Mouse (Mus musculus) small intestine, adult 2 months (tissue): ENCODE results near the gene Gpr183. TPM values are rescaled to one million over a fixed set of nuclear protein-coding genes. Genes with fewer than 3 reads are reported as not detected.

Source experiments
- H3K27ac ChIP-seq: fragments of 200-500 bp; 2 replicates; pipeline ENCODE4 v1.5.1; 2012; ENCODE audit warnings: low read depth, low read length, control low read depth, inconsistent platforms; ENCODE audit not compliant: insufficient read depth
- H3K27me3 ChIP-seq: fragments of 200-500 bp; 2 replicates; pipeline ENCODE4 v1.6.1; 2012; ENCODE audit warnings: mild to moderate bottlenecking, moderate library complexity, low read length, inconsistent platforms; ENCODE audit not compliant: control insufficient read depth, insufficient read depth
- H3K36me3 ChIP-seq: fragments of 200-500 bp; 2 replicates; pipeline ENCODE4 v1.6.1; 2012; ENCODE audit warnings: mild to moderate bottlenecking, low read length, control low read depth, inconsistent platforms; ENCODE audit not compliant: control insufficient read depth, insufficient read depth
- H3K4me1 ChIP-seq: fragments of 200-500 bp; 2 replicates; pipeline ENCODE4 v1.6.1; 2012; ENCODE audit warnings: low read length, inconsistent platforms, mixed read lengths; ENCODE audit not compliant: control insufficient read depth, insufficient read depth, insufficient read length
- H3K4me3 ChIP-seq: fragments of 200-500 bp; 2 replicates; pipeline ENCODE4 v1.5.1; 2012; ENCODE audit warnings: low read depth, mild to moderate bottlenecking, control low read depth, inconsistent platforms, low read length, moderate library complexity
- CTCF ChIP-seq: fragments of 200-500 bp; IDR thresholded peaks from 2 replicates; pipeline ENCODE4 v1.5.1; 2012; ENCODE audit warnings: low read depth, mild to moderate bottlenecking, control low read depth, inconsistent platforms, low read length, moderate library complexity, mixed read lengths; ENCODE audit not compliant: insufficient replicate concordance, insufficient read length; ENCODE audit errors: extremely low read depth
- POLR2A ChIP-seq: fragments of 200-500 bp; IDR thresholded peaks from 2 replicates; pipeline ENCODE4 v1.6.1; 2012; ENCODE audit warnings: low read depth, mild to moderate bottlenecking, control low read depth, inconsistent platforms, low read length, moderate library complexity
- WGBS: fragments of 180-500 bp; shearing (Covaris S2); methylation state at CpG from one replicate; pipeline ENCODE4 v1.1.7; 2018; 5-methylcytosine and 5-hydroxymethylcytosine counted together
- polyA plus RNA-seq: library from polyadenylated mRNA; depleted of rRNA; stranded (reverse); fragments of >200 nt; gene quantifications from 2 replicates; pipeline ENCODE4 v1.2.3, GENCODE M21; 2012

Gpr183 gene
- polyA plus RNA-seq, 1 experiment = 1.8 TPM

DNA sequence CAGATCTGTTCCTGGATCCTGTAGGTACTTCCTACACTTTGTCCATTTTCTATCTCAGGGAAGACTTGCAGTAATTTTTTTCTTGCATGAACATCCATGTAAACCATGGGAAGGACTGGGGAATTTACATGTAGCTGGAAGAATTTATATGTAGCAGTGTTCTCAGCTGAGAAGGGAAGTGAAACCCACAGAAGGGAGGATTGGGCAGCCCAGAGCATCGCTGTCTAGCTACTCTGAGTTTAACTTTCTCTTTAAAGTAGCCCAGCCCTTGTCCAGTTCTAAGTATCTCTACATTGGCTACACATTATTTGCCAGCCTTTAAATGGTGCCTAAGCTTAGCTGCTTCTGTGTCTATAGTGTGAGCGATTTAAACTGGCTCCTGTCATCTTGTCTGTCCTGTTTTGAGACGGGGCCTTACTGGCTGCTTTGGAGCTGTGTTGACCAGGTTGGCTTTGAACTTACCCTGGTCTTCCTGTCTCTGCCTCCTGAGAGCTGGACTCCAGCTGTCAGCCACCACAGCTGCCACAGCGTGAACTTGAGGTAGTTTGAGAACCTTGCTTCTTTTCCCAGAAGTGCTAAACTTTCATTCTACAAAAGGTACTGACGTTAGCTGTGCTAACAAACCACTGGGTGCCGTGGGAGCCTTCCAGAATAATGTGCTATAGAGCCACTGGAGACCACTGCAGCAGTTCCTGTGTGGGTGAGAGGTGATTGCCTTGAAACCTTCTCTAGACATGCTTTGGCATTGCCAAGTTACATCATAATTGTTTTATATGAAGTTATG is 48.5 kb downstream of the Gpr183 start:
- TF ChIP-seq CTCF = no peak
- Histone ChIP-seq H3K36me3 (peaks cover 12% of the 10 kb centered on the region; the same call in 1 of the 2 replicates), H3K4me1 (peaks cover 4% of the 10 kb centered on the region), H3K4me3 (no peak overlapping the region), H3K27me3 (no peaks in the 10 kb centered on the region), H3K27ac (peak overlapping the region; percentile 73)
- WGBS = 85% methylated on average over 6 of the region's 6 CpGs

DNA sequence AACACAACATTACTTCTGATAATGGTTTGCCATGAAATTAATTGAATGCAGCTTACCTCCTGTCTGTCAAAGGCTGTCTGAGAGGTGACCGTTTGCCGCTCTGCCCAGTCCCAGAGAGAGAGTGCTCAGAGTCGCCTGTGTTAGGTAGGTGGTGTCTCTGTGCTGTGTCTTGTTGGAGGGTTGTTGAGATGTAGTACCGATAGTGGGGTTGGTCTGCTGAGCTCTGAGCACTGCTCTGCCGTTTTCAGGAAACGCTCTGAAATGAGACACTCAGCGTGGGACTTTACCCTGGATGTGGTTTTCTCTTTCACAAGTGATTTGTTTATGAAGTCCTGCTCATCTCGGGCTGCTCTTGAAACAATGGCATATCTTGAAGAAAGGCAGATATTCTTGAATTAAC is 49.4 kb downstream of the Gpr183 start, which contains the start of gene Gpr18:
Gpr18 (minus strand) TSS at position 161 of the 400 bp plus-strand sequence.
- H3K36me3 ChIP-seq = peaks cover 13% of the 10 kb centered on the region; the same call in 1 of the 2 replicates
- TF ChIP-seq POLR2A (no peak; the same call in 1 of the 2 replicates), CTCF (no peak)
- peaks cover 4% of the 10 kb centered on the region for H3K4me1 ChIP-seq
- no peaks in the 10 kb centered on the region for H3K27me3 ChIP-seq
- peak within 1 kb of the TSS; percentile 73 for H3K27ac ChIP-seq
- H3K4me3 ChIP-seq = peak within 1 kb of the TSS; percentile 54
- 59% methylated on average over 8 of the region's 8 CpGs for WGBS

DNA sequence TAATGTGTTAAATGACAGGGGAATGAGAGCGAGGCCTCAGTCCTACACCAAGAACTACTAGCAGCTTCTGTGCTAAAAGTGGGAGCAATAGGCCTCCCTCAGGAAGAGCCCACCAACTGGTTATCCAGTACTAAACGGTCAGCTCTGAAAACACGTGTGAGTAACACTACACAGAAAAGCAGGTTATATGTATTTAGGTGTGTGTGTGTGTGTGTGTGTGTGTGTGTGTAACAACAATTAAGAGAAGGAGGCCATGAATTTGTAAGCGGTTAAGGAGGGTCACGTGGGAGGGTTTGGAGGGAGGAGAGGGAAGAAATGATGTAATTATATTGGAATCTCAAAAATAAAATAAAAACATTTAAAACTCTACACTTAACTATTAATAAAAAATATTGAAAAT is 49.9 kb downstream of the Gpr183 start:
- TF ChIP-seq CTCF (no peak), POLR2A (no peak)
- H3K27ac ChIP-seq = no peak overlapping the region
- 83% methylated on average over 5 of the region's 5 CpGs for WGBS

DNA sequence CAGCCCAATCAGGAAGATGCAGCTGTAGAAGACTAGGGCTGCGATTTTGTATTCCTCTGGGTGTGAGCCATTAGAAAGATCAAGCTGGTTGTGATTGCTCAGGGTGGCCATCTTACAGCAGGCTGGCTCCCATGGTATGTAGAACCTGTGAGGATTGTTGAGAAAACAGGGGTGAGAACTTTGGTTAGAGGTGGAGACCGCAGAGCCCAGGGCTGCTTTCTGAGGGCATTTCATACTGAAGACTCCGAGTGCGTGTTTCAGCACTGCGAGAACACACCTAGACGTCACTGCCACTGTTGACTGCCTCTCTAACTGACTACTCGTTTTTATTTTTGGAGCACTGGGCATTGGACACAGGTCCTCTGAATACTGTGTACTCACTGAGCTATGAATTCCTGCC is 52.5 kb downstream of the Gpr183 start:
- Histone ChIP-seq H3K36me3 (peaks cover 31% of the 10 kb centered on the region), H3K4me3 (no peak overlapping the region), H3K4me1 (peaks cover 4% of the 10 kb centered on the region), H3K27me3 (no peaks in the 10 kb centered on the region), H3K27ac (no peak overlapping the region)
- 87% methylated on average over 7 of the region's 7 CpGs for WGBS
- TF ChIP-seq POLR2A = no peak
- TF ChIP-seq CTCF = no peak

More for the DNA sequence above, 49.9 kb downstream of the Gpr183 start:
- H3K36me3 ChIP-seq = peaks cover 16% of the 10 kb centered on the region; the same call in 1 of the 2 replicates
- no peaks in the 10 kb centered on the region for H3K27me3 ChIP-seq
- H3K4me1 ChIP-seq = peaks cover 4% of the 10 kb centered on the region
- no peak overlapping the region for H3K4me3 ChIP-seq

DNA sequence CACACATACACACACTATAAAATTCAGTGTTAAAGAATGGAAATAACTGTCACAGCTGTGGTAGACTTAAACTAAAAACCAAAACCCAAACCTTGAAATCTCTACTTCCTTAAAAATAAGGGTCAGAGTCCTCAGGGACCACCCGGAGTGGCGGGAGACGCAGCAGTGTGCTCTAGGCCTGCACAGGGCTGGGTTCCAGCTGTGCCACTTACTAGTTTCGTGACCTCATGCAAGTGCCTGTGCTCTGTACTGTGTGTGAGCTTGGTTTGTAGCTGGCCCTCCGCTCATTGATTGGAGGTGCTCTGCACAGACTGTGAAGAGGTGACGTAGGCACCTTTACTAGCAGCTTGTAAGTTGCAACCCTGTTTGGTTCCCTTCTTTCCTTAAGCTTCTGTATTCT is 55.1 kb downstream of the Gpr183 start:
- Histone ChIP-seq H3K4me1 (no peaks in the 10 kb centered on the region), H3K27me3 (no peaks in the 10 kb centered on the region), H3K27ac (no peak overlapping the region), H3K4me3 (no peak overlapping the region), H3K36me3 (peaks cover 39% of the 10 kb centered on the region)
- 91% methylated on average over 6 of the region's 6 CpGs for WGBS
- TF ChIP-seq POLR2A = no peak
- TF ChIP-seq CTCF = no peak

DNA sequence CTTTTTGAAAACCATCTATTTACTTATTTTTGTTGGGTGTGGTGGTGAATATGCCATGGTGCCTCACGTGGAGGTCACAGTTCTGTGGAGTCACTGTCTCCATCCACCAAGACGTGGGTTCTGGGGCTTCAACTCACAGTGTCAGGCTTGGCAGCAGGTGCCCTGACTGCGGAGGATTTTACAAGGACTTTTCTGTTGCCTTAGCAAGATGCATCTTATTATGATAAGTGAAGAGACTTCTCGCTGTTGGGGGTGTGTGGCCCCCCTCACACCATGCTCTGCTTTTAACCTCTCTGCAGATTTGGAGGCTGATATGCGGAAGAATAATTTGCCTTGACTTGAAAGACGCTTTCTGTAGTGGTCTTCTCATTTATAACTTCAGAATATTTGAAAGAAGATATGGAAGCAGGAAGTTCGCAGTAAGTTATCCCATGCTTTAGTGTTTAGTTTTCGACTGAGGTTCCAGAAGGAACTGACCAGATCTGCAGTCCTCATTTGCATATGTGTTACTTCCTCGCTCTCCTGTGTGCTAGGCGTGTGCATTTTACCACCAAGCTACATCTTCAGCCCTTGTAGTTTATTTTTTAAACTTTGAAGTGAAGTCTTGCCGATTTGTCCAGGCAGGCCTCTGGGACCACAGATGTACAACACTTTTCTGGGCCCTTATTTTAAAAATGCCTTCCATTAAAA is 57.9 kb downstream of the Gpr183 start:
- H3K27me3 ChIP-seq = no peaks in the 10 kb centered on the region
- H3K4me3 ChIP-seq = no peak overlapping the region
- peaks cover 5% of the 10 kb centered on the region; the same call in 1 of the 2 replicates for H3K4me1 ChIP-seq
- WGBS = 84% methylated on average over 11 of the region's 11 CpGs
- H3K27ac ChIP-seq = no peak overlapping the region
- no peak for TF ChIP-seq CTCF
- no peak for TF ChIP-seq POLR2A
- H3K36me3 ChIP-seq = peaks cover 35% of the 10 kb centered on the region
